Mouse (Mus musculus) retina, embryonic 14.5 days (tissue): ENCODE results near the gene Nadk2.

Experiments
- DNase-seq: peaks from one replicate; pipeline ENCODE4 v3.0.0-alpha.2; 2015; ENCODE audit warnings: low spot score

Nadk2 gene

DNA sequence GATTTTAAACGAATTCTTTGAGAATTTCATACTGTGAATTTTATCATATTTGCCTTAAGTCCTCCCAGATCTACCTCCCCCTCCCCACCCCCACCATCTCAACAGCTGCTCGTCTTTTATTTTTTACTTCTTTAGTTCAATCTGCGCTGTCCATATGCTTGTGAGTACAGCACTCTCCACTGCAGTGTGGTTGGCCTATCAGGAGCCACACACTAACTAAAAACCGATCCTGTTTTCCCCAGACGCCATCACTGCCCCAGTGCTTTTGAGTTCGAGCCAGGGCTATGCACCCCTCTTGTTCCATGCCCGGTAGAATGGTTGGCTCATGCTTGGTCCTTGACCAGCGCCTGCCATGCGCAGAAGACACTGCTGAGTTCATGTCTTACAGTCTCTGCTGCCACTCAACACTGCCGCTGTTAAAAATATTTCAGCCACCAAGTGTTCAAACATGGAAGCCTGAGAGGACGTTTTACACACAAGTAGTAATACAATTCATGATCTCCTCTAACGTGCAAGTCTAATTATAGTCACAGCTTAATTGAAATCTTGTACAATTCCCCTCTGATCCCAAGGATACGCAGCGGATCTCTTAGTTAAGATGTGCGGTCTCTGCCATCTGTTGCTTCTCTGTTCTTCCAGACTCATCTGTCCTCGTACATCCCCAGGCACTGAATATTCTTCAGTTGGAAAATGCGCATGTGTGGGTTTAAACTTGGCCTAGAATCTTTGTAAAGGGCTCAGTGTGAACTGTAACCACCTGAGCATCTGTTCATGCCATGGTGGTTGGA lies 17.0 kb downstream of the Nadk2 start:
- no peak for DNase-seq

DNA sequence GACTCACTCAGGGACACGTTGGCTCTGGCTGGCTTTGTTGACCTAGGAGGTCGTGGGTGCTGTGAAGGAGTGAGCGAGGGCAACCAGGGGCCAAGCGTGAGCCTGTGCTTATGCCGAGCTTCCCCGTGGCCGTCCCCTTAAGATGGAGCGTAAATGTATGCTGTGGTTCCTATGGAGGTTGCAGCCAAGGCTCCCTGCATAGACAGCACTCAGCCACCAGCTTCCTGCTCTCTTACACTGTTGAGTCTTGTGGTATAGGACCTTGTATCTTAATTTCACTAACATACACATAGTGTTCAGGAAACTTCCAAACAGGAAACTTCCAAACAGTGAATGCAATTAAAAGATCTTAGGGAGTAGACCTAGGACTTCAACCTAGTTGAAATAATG lies 17.6 kb downstream of the Nadk2 start:
- no peak for DNase-seq

DNA sequence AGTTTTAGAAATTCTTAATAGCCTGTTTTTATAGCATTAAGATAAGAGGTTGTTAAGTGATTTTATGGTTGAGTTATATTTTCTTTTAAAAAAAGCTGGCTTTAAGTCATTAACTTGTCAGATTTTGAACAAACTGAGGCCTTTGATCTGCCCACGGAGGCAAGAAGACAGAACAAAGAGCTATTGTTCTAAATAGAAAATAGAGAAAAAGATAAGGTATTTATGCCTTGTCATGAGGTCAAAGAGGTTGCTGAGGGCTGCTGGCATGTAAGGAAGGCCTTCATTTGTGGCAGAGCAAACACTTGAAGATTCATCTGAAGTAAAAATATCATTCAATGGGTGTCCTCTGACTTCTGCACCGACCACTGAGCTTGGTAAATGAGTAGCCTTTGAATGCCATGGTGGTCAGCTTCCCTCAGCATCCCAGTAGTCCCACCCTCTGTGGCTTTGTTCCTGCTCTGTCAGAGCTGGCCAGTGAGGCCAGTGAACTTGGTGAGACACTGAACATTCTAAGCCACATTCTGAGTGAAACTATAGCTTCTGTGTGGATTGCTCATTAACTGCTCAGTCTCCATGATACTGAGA lies 18.2 kb downstream of the Nadk2 start:
- no peak for DNase-seq

DNA sequence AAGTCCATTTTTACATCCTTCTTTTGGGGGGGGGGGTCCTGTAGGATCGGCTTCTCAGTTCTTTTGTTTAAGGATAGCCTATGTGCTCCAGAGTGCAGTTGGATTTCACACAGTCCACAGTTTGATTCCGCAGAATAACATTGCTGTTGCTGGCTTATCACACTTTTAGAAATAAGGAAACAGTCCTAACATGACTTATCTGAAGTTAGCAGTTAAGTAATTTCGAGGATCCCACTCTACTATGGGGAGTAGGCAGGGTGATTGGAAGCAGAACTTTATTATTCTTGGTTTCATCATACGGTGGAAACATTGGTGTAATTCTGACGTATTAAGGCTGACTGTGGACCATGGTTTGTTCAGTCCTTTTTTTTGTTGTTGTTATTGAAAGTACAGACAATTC lies 19.6 kb downstream of the Nadk2 start:
- no peak for DNase-seq

DNA sequence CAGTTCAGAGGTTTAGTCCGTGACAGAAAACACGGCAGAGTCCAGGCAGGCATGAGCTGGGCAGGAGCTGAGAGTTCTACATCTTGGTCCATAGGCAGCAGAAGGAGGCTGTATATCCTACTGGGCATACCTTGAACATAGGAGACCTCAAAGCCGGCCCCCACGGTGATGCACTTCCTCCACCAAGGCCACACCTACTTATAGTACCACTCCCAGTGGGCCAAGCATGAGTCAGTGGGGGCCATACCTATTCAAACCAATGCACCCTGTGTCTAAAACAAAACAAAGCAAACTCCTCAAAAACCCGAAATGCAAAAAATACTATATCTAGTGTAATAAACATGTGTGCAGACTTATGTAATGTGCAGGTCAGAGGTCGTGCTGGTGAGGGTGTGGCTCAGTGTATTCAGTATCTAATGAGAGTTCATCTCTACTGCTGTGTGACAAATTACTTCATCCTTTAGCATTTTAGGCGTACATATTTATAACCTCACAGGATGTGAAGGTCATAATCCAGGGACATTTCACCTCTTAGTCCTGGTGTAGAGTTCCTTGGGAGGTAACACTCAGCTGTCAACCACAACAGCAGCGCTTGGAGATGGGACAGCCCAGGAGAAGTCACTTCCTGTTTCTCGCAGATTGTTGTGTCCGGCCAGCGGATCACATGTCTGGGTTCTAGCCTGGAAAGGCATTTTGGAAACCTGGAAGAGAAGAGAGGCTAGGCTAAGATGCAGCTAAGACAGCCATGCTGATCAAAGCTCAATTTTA lies 22.7 kb downstream of the Nadk2 start:
- no peak for DNase-seq

DNA sequence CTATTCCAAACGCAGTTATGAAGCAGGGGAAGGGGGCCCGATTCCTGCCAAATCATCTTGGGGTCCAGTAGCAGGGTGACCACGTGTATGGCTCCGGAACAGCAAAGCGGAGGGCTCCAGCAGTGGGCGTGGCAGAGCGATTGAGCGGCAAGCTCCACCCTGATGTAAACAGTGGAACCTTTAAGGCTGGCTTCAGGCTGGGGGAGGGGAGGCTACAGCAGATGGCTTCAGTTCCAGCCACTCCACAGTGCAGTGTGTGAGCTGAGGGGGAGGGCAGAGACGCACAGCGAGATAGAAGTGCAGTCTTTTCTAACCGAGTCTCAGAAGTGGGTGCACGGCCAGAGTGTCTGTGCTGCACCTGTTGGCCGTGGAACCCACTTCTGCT lies 23.3 kb downstream of the Nadk2 start:
- peak; percentile 42 for DNase-seq

DNA sequence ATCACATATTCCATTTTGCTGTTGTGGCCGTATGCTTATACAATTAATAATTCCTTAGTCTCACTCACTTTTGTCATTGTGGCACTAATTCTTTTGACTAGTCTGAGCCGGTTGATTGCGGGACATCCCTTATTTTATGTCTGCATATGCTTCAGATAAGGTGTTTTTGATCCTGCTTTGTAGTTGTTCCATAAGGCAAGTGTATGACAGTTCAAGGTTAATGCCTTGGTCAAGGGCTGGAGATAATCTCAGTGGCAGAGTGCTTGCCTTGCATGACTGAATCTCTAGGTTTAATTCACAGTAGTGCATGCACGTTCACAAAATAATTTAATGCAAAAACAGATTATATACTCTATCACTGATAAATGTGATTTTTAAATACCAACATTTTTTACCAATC lies 25.8 kb downstream of the Nadk2 start:
- DNase-seq, result no peak

DNA sequence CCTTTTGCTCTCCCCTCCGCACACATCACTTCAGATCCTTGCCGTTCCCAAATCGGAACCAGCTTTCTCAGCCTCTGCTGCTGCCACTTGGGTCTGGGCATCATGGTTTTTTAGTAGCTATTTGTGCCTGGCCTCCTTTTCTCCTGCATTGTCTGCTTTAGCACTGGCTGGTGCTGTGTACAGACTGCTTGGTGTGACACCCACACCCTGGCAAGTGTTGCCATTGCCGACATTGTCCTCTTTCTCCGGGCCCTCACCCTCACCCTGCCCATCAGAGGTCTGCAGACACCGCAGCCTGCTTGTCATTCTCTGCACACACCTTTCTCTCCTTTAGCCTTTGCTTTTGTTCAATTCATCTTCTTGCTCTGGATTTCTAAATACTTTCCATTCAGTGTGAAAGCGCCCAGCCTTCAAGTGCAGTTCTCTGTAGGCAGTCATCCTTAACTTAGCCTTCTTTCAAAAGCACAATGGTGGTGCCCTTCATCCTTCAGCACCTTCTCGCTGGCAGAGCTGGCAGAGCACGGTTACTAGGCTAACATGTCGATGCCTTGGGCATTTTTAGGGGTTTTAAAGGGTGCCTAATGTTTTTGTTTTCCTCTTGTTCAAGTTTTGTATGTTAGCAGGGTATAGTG lies 29.5 kb downstream of the Nadk2 start:
- no peak for DNase-seq

DNA sequence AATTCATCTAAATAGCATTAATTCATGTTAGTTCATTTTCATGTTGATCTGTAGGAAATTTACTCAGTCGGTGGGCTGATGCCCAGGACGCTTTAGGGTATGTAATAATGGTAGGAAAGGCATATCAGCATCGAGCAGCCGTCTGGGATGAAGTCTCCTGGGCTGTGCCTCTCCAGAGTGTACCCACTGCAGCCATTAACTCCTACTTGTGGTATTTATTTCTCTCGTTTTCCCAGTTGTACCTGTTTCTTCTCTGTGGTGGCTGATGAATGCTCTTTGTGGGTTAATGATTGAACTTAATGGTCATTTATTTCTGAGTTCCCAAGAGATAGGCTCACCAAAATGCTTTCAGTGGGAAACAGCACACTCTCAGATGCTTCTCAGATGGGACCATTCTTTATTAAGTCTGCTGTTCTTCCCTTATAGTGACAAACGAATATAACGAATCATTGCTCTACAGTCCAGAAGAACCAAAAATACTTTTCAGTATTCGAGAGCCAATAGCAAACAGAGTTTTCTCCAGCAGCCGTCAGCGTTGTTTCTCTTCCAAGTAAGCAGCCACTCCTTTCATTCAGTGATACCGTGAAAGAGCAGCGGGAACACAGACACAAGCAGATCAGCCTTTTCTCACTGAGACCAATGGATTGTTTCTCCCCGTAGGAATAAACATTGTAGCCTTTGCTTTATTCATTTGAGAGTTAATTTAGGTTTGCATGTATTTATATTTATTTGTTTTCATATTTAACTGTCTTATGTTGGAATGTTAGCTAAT lies 35.4 kb downstream of the Nadk2 start:
- DNase-seq, result no peak

DNA sequence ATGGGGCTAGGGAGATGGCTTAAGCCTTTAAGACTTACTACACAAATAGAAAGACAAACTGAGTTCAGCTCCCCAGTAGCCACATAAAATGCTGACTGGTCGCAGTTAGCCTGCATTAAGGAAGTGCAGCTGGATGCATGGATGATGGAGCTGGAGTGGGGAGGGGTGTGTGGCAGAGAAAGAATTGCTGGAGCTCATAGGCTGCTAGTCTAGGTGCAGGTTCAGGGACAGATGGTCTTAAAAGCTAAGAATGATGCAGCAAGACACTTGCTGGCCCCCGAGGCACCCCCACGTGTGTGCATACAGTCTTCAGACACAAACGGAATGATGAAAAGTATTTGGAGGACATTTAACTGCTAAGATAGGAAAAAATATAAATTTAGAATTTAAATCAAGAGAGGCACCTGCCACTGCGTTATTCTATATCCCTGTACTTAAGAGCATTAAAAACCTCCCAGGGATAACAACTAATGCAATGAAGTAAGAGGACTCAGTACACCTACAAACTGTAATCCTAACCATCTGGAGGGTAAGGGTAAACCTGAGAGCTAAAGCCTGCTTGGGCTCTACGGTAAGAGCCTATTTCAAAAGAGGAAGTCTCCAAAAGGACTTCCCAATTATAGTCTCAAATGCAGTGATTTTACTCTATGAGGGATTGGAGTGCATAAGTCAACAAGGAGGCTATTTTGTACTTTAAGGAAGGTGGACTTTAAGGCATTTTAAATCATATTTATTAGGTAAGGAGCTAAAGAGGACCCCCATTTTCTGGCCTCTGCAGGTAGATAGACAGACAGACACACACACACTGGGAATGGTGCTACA lies 39.7 kb downstream of the Nadk2 start:
- no peak for DNase-seq

DNA sequence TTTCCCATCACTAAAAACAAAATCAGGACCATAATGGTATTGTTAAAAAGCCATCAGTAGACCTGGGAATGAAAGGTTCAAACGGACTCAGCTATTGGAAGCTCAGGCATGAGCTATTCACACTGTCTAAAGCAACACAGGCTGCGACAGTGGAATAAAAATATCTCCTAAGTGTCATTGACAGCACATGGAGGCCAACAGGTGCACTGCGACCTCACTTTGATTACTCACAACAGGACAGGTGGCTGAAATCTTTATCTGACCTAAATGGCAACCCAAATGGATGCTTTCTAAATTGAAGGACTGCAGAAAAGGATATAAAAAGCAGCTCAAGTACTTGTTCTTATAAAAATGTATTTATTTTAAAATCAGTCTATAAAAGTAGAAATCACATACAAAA lies 40.6 kb downstream of the Nadk2 start:
- DNase-seq, result no peak

DNA sequence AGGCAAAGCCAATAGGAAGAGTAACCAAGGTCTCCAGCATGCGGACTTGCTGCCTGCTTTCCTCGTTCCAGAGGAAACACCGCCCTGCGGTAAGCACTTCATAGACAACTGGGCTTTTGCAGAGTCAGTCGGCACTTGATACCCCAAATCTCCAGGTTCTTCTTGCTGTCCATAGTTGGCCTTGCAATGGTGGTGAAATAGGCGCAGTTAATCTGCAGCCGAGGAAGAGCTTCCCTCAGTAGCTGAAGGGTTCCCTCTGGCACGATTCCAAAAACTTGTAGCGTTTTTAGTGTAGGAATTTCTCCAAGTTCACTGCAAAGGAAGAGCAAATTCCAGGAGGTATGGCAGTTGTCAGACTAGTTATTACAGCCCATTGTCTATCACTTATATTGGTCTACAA lies 42.5 kb downstream of the Nadk2 start:
- no peak for DNase-seq

DNA sequence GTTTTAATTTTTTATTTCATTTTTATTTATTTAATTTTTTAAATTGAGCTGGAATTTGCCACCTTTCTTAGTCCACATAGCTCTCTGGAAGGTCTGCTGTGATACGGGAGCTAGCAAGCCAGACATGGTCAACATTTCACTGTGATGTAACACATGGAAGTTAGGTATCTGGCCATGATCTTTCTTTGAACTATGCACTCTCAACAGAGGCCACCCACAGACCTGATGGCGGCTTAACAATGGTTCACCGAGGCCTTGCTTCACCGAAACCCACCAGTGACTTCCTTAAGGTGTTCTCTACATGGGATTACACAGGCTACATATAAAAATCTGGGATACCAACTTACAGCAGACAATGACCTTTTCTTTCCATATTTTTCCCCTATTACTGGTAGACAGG lies 43.1 kb downstream of the Nadk2 start:
- DNase-seq, result no peak

DNA sequence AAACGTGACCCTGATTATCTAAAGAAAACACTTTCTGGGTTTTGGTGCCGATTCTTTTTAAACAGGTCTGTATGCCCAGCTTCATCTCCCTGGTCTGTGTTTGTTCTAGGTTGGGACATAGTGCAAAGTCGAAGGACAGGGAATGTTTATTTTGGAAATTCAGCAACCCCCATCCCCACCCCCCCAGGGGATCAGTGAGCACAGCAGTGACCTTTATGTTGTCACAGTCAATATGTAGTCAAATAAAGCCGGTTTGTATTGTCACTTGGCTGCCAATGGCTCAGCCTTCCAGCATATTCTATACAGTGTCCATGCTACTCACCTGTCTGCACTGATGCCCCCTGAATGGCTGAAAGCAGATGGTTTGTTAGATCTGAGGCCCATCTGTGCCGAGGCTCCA lies 43.5 kb downstream of the Nadk2 start:
- no peak for DNase-seq

DNA sequence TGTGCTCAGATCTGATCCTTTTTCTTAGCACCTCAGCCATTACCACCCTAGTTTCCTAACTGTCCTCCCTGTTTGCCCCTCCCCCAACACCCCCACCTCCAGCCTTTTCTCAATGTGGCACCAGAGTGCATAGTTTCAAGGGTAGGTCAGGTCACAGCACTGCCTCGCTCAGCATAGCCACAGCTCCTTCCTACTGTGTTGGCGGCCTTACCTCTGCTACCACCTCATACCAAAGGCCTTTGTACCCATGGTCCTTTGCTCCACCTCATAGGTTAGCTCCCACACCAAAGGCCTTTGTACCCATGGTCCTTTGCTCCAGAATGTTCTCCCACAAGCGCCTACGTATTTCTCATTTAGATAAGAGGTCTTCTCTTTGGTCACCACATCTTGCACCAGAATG lies 47.8 kb downstream of the Nadk2 start:
- no peak for DNase-seq

DNA sequence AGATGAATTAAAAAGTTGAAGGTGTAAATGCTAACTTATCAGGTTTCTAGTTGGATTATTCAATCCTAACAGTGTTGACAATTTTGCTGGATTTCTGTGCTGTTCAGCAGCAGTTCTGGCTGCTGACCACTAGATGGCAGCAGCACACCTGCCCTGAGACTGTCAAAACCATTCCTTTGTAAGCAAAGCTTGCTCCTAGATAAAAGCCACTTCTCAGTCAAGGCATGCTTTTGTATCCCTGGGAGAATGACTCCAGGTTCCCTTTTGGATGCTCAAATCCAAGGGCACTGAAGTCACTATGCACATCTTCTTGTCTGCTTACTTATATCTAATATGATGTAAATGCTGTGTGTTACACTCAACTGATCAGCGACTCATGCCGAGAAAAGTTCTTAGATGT lies 49.0 kb downstream of the Nadk2 start:
- peak; percentile 81 for DNase-seq

DNA sequence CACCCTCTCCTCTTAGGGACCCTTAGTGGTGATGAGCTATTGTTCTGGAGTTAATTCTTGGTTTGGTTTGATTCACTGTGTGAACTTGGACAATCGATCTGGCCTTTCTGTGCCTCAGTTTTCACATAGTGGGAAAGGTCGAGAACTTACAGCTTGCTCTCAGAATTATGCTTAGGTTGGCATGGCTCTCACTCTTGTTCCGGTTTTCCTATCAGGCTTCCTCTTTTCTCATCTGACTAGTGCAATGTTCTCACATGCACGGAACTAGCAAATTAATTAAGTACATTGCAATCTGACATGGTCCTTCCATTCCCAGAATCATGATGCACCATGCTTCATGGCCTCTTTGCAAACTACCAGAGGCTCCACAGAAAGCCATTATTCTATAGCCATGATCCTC lies 51.9 kb downstream of the Nadk2 start:
- no peak for DNase-seq

DNA sequence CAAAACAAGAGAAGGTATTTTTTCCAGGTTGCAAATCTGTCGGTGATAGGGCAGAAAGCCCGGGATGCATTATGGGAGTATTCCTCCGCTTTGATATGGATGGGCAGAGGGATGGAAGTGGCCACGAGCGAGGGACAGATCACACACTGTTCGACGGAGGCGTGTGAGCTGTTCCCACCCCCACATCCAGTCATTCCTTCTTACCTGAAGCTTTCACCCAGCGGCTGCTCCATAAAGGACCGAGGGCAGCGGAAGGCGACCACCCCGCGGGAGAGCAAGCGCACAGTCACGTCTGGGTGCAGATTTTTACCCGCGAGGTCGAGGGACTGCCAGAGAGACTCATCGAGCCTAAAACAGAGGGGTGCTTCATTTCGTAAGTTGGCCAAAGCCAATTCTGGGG lies 53.8 kb downstream of the Nadk2 start:
- DNase-seq, result no peak

DNA sequence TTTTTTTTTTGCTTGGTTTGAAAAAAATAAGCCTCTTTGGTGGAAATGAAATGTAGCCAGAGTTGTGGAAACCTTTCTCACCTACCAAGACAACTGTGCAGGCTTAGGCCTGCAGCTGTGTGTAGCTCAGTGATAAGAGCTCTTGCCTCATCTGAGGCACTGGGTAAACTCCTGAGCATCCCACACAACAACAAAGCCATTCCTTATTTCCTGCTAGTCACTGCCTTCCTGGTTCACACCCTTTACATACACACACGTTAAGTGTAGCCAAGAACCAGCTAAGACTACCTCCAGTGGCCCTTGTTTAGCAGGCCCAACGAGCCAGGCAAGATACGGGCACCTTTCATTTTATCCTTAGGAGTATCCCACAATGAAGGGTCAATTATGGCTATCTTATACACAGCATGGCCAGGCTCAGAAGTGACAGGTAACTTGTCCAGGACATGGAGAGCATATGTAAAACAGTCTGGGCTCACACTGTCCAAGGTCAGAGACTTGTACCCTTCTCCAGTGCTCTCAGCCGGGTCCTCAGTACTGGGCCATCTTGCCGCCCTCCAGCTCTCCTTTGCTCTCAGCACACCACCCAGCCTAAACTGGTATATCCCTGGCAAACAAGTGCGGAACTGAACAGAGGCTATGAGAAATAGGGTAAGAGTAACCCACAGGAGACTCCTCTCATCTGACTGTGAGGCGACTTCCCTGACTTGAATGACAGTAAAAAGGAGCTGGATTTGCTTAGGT lies 56.2 kb downstream of the Nadk2 start:
- no peak for DNase-seq

DNA sequence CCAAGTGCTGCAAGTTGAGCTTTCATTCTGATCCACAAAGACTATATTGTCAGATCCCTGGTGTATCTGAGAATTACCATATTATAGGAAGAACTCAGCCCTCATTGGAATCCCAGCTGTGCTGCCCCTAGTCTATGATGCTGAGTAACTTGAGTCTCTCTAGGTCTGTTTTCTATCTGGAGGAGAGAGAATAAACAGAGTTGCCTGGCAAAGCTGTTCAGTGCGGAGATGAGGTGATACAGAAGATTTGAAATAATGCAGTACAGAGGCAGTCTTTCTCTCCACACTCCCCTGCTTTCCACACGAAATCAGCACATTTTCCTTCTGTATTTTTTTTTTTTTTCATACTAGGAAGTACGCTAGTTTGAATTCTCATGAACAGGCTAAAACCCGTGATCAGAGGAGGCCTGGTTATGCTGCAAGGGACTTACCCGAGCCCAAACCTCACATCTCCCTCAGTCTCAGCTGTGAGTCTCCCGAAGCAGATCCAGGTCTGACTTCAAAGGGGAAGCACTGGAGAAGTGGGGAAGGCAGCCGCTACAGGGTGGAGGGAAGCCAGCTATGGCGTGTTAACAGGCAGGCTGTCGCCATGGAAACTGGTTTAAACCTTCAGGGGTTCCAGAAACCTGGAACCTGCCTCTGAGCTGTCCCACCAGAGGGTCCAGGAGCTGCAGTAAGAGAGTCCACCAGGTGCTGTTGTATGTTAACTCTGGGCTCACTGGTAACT lies 59.9 kb downstream of the Nadk2 start:
- no peak for DNase-seq
